Mouse (Mus musculus) heart, embryonic 11.5 days (tissue): ENCODE results near the gene A930004D18Rik. TPM values are rescaled to one million over a fixed set of nuclear protein-coding genes. Genes with fewer than 3 reads are reported as not detected.

Source experiments
- ATAC-seq: fragments of 200-750 bp; cut with Nextera tagmentation; replicated peaks from 2 replicates; pipeline ENCODE4 v1.8.0; 2017; ENCODE audit warnings: moderate library complexity; ENCODE audit not compliant: insufficient number of reproducible peaks, low FRiP score, low TSS enrichment
- H3K27ac ChIP-seq: fragments of 300-500 bp; sonication (generic); 2 replicates; pipeline ENCODE4 v1.5.1; 2014; ENCODE audit warnings: mild to moderate bottlenecking, low read depth, low read length
- H3K27me3 ChIP-seq: fragments of 300-500 bp; sonication (generic); 2 replicates; pipeline ENCODE4 v1.6.1; 2014; ENCODE audit warnings: mild to moderate bottlenecking, low read length, mixed read lengths; ENCODE audit not compliant: control insufficient read depth, insufficient read depth
- H3K36me3 ChIP-seq: fragments of 300-500 bp; sonication (generic); 2 replicates; pipeline ENCODE4 v1.6.1; 2014; ENCODE audit warnings: mild to moderate bottlenecking, low read length, moderate library complexity, mixed read lengths; ENCODE audit not compliant: control insufficient read depth, insufficient read depth
- H3K4me1 ChIP-seq: fragments of 300-500 bp; sonication (generic); 2 replicates; pipeline ENCODE4 v1.6.1; 2014; ENCODE audit warnings: low read length; ENCODE audit not compliant: control insufficient read depth, insufficient read depth
- H3K4me2 ChIP-seq: fragments of 300-500 bp; sonication (generic); 2 replicates; pipeline ENCODE4 v1.6.1; 2014; ENCODE audit warnings: mild to moderate bottlenecking, moderate library complexity
- H3K4me3 ChIP-seq: fragments of 300-500 bp; sonication (generic); 2 replicates; pipeline ENCODE4 v1.5.1; 2014; ENCODE audit warnings: low read depth, low read length
- H3K9ac ChIP-seq: fragments of 300-500 bp; sonication (generic); 2 replicates; pipeline ENCODE4 v1.6.1; 2014; ENCODE audit warnings: mild to moderate bottlenecking, low read depth, low read length, moderate library complexity
- H3K9me3 ChIP-seq: fragments of 300-500 bp; sonication (generic); replicated peaks from 2 replicates; pipeline ENCODE4 v1.6.1; 2016; ENCODE audit warnings: low read length; ENCODE audit not compliant: control insufficient read depth
- WGBS: fragments of 180-500 bp; shearing (Covaris S2); extraction: QIAGEN DNeasy Blood & Tissue Kit; methylation state at CpG from one replicate; pipeline ENCODE4 v1.1.7; 2014; ENCODE audit not compliant: insufficient replicate concordance; 5-methylcytosine and 5-hydroxymethylcytosine counted together
- polyA plus RNA-seq: library from polyadenylated mRNA; unstranded; fragments of >200 nt; fragmentation: Nextera tagmentation; extraction: Ambion mirVana; gene quantifications from 2 replicates; pipeline ENCODE4 v1.2.1, GENCODE M21; 2014

Gene A930004D18Rik
- polyA plus RNA-seq, 1 experiment from 2014 or later, result 7.1 TPM

- no peaks in the 10 kb centered on the region for H3K9me3 ChIP-seq
- H3K4me2 ChIP-seq, result peak within 1 kb of the TSS; percentile 99
- peaks cover 11% of the 10 kb centered on the region for H3K4me1 ChIP-seq
- peak within 1 kb of the TSS; percentile 100 for H3K27ac ChIP-seq
- peak within 1 kb of the TSS; percentile 99 for H3K9ac ChIP-seq
- 1% methylated on average over 20 of the region's 20 CpGs for WGBS
- no peaks in the 10 kb centered on the region for H3K27me3 ChIP-seq
- H3K4me3 ChIP-seq, result peak within 1 kb of the TSS; percentile 62
- ATAC-seq, result no peak
- H3K36me3 ChIP-seq, result no peaks in the 10 kb centered on the region
These were observed 17.7 kb upstream of the A930004D18Rik start, which contains the start of gene Mllt10 for GRCm38 (mm10) chr2:18055016-18055928. TSS of gene Mllt10 (plus strand) at chr2:18055237.

DNA sequence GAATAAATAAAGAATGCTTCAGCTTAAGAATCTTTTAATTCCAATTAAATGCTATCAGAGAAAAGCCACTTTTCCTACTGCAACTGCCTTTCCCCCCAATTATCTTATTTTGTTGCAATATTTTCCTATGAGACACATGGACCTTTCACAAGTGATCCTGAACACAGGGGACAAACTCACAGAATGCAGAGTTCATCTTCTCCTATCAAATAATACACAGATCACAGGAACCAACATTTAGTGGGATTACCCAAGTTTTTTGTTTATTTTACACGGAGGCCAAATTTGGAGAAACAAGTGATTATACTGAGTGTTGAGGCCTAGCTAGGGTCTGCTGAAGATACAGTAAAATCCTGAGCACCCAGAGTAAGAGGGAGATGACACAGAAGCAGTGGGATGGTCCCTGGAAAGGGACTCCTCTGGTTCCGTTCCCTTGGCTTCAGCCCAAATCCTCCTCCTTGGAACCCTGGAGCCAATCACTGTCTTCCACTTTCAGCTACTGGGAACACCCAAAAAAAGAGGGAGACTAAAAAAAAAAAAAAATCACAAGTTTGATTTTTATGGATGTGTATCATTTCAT, 16.5 kb upstream of the A930004D18Rik start:
- Histone ChIP-seq H3K9ac (0 out of 2 replicates have a peak overlapping the region, but pooled peaks have one; percentile 1), H3K9me3 (no peaks in the 10 kb centered on the region), H3K4me3 (no peak overlapping the region), H3K36me3 (no peaks in the 10 kb centered on the region), H3K27ac (peak overlapping the region; percentile 100), H3K4me2 (peak overlapping the region; percentile 99; the same call in 1 of the 2 replicates), H3K27me3 (no peaks in the 10 kb centered on the region), H3K4me1 (peaks cover 12% of the 10 kb centered on the region)
- 24% methylated on average over 2 of the region's 2 CpGs for WGBS
- no peak for ATAC-seq

DNA sequence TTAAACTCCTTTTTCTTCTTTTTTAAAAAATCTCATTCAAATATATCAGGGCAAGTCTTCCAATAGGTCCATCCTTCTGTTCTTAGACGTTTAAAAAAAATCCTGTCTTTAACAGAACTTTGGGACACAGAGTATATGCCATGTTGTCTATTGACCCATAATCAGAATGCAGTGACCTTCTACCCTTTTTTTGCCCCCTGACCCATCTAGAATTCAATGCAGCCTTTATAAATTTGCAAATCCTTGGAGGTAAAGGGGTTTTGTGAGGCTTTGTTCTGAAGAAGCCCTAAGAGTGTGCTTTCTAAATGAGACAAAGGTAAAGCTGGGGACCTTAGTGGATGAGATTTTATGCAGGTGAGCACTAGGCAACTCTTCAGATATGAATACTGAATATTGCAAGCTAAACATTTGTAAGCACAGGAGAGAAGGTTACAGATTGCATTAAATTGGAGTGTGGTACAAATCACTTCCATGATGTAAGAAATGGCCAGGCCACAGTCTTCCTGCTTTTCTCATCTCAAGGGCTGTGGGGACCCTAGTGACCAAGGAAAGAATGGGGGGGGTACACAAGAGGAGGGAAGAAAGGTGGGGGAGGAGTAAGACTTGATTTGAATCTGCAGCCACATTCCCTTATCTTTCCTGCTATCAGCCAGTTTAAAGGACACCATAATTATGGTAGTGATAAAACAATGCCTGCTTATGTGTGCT, 15.9 kb upstream of the A930004D18Rik start:
- no peak for ATAC-seq
- 49% methylated on average over 1 of the region's 1 CpGs for WGBS
- Histone ChIP-seq H3K27ac (peak overlapping the region; percentile 100; the same call in 1 of the 2 replicates), H3K9me3 (no peaks in the 10 kb centered on the region), H3K27me3 (no peaks in the 10 kb centered on the region), H3K4me3 (no peak overlapping the region), H3K36me3 (no peaks in the 10 kb centered on the region), H3K4me1 (peaks cover 10% of the 10 kb centered on the region), H3K9ac (no peak overlapping the region; the same call in 1 of the 2 replicates), H3K4me2 (no peak overlapping the region)

DNA sequence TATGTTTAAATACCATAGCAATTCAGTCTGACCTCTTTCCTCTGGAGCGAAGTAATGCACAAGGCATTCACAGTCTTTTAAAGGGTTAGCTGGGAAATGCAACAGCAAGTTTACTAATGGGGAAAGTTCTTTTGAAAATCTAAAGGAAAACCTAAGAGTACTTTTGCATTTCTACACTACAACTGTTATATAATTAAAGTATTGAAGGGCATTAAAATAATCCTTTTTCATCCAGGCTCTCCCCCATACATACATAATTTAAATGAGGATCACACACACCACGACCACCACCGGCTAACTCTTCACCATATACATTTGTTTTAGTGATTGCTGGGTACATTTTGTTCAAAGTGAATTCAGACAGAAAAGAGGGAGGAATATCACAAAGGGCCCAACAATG, 15.0 kb upstream of the A930004D18Rik start:
- Histone ChIP-seq H3K9ac (no peak overlapping the region), H3K36me3 (no peaks in the 10 kb centered on the region), H3K27me3 (no peaks in the 10 kb centered on the region), H3K9me3 (no peaks in the 10 kb centered on the region), H3K4me3 (no peak overlapping the region), H3K4me1 (peaks cover 10% of the 10 kb centered on the region), H3K27ac (no peak overlapping the region), H3K4me2 (no peak overlapping the region)
- WGBS, result 67% methylated on average over 3 of the region's 3 CpGs
- ATAC-seq, result no peak

DNA sequence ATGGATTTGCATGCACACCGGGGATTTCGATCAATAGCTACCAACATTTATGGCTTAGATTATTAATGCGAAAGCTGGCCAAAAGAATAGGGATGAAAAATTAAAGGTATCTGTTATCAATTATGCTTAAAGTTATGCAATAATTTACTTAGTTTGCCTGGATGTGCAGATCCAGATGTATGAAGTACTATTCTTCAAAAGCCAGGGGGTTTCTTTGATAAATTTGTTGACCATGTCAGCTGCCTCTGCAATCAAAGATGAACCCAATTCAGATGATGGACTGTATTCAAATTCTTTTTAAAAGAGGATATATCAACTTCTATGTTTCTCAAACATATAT, 14.3 kb upstream of the A930004D18Rik start:
- Histone ChIP-seq H3K4me2 (peak overlapping the region; percentile 95), H3K36me3 (no peaks in the 10 kb centered on the region), H3K27ac (no peak overlapping the region), H3K27me3 (no peaks in the 10 kb centered on the region), H3K9me3 (no peaks in the 10 kb centered on the region), H3K9ac (peak overlapping the region; percentile 58; the same call in 1 of the 2 replicates), H3K4me1 (peaks cover 10% of the 10 kb centered on the region), H3K4me3 (no peak overlapping the region)
- ATAC-seq, result no peak
- 62% methylated on average over 3 of the region's 3 CpGs for WGBS

DNA sequence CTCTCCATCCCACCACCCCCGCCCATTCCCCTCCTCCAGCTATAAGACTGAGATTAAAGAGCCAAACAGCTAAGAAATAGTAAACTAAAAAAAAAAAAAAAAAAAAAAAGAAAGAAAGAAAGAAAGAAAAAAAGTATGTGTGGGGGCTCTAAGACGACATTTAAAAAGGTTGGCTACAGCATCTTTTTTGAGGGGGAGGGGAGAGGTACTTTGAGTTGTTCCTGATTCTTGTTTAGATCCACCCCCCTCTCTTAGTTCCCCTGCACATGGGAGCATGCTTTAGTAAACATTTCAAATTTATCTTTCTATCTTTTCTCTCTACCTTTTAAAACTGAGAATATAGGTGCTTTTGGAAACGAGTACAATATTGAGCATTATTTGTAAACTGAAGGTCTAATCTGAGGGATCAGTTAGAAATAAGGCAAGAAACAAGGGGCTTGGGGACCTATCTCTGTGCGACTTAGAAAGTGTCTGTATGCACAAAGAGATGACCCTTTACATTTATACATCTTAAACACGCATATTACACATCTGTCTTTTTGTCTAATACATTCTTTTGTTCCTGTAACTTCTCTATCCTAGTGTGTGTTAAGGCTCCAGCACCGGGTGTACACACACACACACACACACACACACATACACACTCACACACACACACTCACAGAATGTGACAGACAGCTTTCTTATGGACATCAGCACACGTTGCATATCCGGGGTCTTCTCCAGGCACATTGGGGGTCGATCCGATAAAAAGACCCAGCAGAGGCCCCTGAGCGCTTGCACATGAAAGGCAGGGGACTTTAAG, 13.7 kb upstream of the A930004D18Rik start:
- H3K4me2 ChIP-seq, result peak overlapping the region; percentile 95
- ATAC-seq, result no peak
- H3K4me3 ChIP-seq, result peak overlapping the region; percentile 35
- no peaks in the 10 kb centered on the region for H3K27me3 ChIP-seq
- peaks cover 10% of the 10 kb centered on the region for H3K4me1 ChIP-seq
- H3K36me3 ChIP-seq, result no peaks in the 10 kb centered on the region
- 28% methylated on average over 11 of the region's 11 CpGs for WGBS
- peak overlapping the region; percentile 77 for H3K9ac ChIP-seq
- peak overlapping the region; percentile 100 for H3K27ac ChIP-seq
- no peaks in the 10 kb centered on the region for H3K9me3 ChIP-seq

GRCm38 (mm10) chr2:18050541-18050985, 13.0 kb upstream of the A930004D18Rik start:
- no peaks in the 10 kb centered on the region for H3K36me3 ChIP-seq
- peak overlapping the region; percentile 100 for H3K27ac ChIP-seq
- peaks cover 10% of the 10 kb centered on the region for H3K4me1 ChIP-seq
- peak overlapping the region; percentile 95 for H3K4me2 ChIP-seq
- H3K9me3 ChIP-seq, result no peaks in the 10 kb centered on the region
- H3K4me3 ChIP-seq, result peak overlapping the region; percentile 35
- no peaks in the 10 kb centered on the region for H3K27me3 ChIP-seq
- ATAC-seq, result no peak
- H3K9ac ChIP-seq, result peak overlapping the region; percentile 77
- 10% methylated on average over 10 of the region's 10 CpGs for WGBS

DNA sequence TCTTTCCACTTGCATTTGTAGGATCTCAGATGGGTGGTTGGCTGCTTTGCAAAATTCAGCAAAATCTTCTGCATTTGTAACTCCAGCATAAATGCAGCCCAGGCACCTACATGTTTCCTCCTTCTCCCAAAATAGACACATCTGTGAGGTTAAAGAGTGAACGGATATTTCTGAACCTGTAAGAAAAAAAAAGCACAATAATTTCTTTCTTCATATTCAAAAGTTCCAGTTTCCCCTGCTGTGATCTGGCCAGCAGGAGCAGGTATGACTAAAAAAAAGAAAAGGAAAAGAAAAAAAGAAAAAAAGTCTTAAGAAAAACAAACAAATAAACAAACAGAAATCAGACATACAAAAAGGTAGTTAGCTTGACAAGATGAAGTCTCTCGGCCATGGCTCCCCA, 12.5 kb upstream of the A930004D18Rik start:
- H3K9me3 ChIP-seq, result no peaks in the 10 kb centered on the region
- no peak for ATAC-seq

More for the DNA sequence above, 12.5 kb upstream of the A930004D18Rik start:
- Histone ChIP-seq H3K27me3 (no peaks in the 10 kb centered on the region), H3K4me2 (peak overlapping the region; percentile 95), H3K4me3 (peak overlapping the region; percentile 35), H3K27ac (peak overlapping the region; percentile 100), H3K4me1 (peaks cover 10% of the 10 kb centered on the region), H3K36me3 (no peaks in the 10 kb centered on the region), H3K9ac (peak overlapping the region; percentile 77)
- 8% methylated on average over 2 of the region's 2 CpGs for WGBS
